Mouse (Mus musculus): ENCODE measurements at regions not wholly inside any gene's neighbourhood (a gene's known extent, or its start where the extent isn't known, plus 50 kb on each side); places are given as distances from the start of the nearest gene placed in this dataset.

- Histone ChIP-seq H3K4me1 (ENCODE audit: insufficient read depth, low read length) (no peaks in the 10 kb centered on the region), H3K27ac (ENCODE audit: low read depth, low read length) (no peak overlapping the region), H3K9ac (replicated peaks; ENCODE audit: low read length, poor library complexity, severe bottlenecking) (no peak overlapping the region), H3K9me3 (ENCODE audit: low read length) (peaks cover 51% of the 10 kb centered on the region), H3K27me3 (ENCODE audit: insufficient read depth, low read length) (no peaks in the 10 kb centered on the region), H3K4me2 (ENCODE audit: low read depth, low read length, poor library complexity, severe bottlenecking) (no peak overlapping the region), H3K36me3 (ENCODE audit: insufficient read depth, low read length) (no peaks in the 10 kb centered on the region), H3K4me3 (ENCODE audit: low read depth, low read length) (no peak overlapping the region)
- ATAC-seq (ENCODE audit: low FRiP score), result no peak
- no peak for DNase-seq (ENCODE audit: low spot score)
- TF ChIP-seq CTCF (IDR thresholded peaks at IDR 0.05), result no peak
These were observed 51.4 kb downstream of the Scgb1b24 start for GRCm38 (mm10) chr7:33795016-33795415.

All from midbrain, postnatal 0 days (tissue).